Mouse (Mus musculus) megakaryocyte, embryonic 14.5 days (primary cell): ENCODE data around the gene Zbtb20. TPM values are rescaled to one million over a fixed set of nuclear protein-coding genes. Genes with fewer than 3 reads are reported as not detected.

Experiments
- H3K27me3 ChIP-seq: replicated peaks from 2 replicates; pipeline ENCODE3; 2012; ENCODE audit warnings: inconsistent platforms
- H3K36me3 ChIP-seq: replicated peaks from 2 replicates; pipeline ENCODE3; 2012; ENCODE audit warnings: low read length, inconsistent platforms, mixed read lengths
- H3K4me1 ChIP-seq: 2 replicates; pipeline ENCODE4 v1.6.1; 2012; ENCODE audit warnings: inconsistent platforms
- H3K4me3 ChIP-seq: replicated peaks from 2 replicates; pipeline ENCODE3; 2012; ENCODE audit warnings: moderate library complexity, mild to moderate bottlenecking, inconsistent platforms
- H3K9me3 ChIP-seq: 2 replicates; pipeline ENCODE4 v1.6.1; 2012; ENCODE audit warnings: inconsistent platforms
- FLI1 ChIP-seq: IDR thresholded peaks from 2 replicates; pipeline ENCODE4 v1.6.1; 2012; ENCODE audit warnings: low read length, inconsistent platforms, mixed read lengths
- GATA1 ChIP-seq: IDR thresholded peaks from 3 replicates; pipeline ENCODE4 v1.6.1; 2012; ENCODE audit warnings: mixed read lengths, low read length, inconsistent platforms, borderline replicate concordance
- polyA plus RNA-seq: library from polyadenylated mRNA; stranded (reverse); fragments of >175 nt; gene quantifications from 2 replicates; pipeline ENCODE4 v1.2.3, GENCODE M21; 2012; ENCODE audit warnings: low replicate concordance; ENCODE audit not compliant: insufficient read depth

Zbtb20 gene
- polyA plus RNA-seq, 1 experiment = 2.4 TPM

- TF ChIP-seq FLI1 (no peak), GATA1 (no peak)
- Histone ChIP-seq H3K4me1 (peaks cover 22% of the 10 kb centered on the region), H3K27me3 (no peaks in the 10 kb centered on the region), H3K36me3 (no peaks in the 10 kb centered on the region), H3K4me3 (no peak overlapping the region), H3K9me3 (no peaks in the 10 kb centered on the region)
These were observed 572.7 kb downstream of the Zbtb20 start for GRCm38 (mm10) chr16:43448141-43448981.

DNA sequence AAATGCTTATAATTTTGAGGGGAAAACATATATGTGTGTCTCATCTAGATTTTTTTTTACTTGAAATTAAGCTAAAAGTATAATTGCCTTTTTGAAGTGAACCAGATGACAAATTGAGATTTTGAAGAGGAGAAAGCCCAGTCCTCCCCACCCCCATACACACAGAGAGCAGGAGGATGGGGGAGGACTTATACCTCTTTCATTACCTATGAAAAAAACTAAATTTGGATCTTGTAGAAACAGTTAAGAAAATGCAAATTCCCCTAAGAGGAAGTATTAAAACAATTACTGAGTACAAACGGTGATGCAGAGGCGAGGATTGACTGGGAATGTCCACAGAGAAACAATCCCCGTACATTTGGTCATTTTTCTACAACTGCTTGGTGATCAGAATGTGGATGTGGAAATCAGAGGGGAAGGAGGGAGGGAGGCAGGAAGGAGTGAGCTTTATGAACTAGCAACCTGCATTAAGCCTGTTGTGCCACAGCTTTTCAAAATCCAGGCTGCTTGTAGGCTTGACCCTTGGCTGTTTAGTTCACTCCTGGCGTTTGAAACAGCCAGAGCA is 578.8 kb downstream of the Zbtb20 start:
- H3K27me3 ChIP-seq = no peaks in the 10 kb centered on the region
- no peaks in the 10 kb centered on the region for H3K4me1 ChIP-seq
- H3K9me3 ChIP-seq = no peaks in the 10 kb centered on the region
- no peaks in the 10 kb centered on the region for H3K36me3 ChIP-seq
- TF ChIP-seq GATA1 (no peak), FLI1 (no peak)
- H3K4me3 ChIP-seq = no peak overlapping the region

GRCm38 (mm10) chr16:43456446-43457172 is 580.9 kb downstream of the Zbtb20 start:
- H3K4me3 ChIP-seq = no peak overlapping the region
- no peaks in the 10 kb centered on the region for H3K36me3 ChIP-seq
- H3K9me3 ChIP-seq = no peaks in the 10 kb centered on the region
- H3K27me3 ChIP-seq = no peaks in the 10 kb centered on the region
- no peaks in the 10 kb centered on the region for H3K4me1 ChIP-seq
- no peak for TF ChIP-seq GATA1
- no peak for TF ChIP-seq FLI1

- Histone ChIP-seq H3K4me3 (no peak overlapping the region), H3K36me3 (no peaks in the 10 kb centered on the region), H3K4me1 (no peaks in the 10 kb centered on the region), H3K27me3 (no peaks in the 10 kb centered on the region), H3K9me3 (no peaks in the 10 kb centered on the region)
- no peak for TF ChIP-seq FLI1
- TF ChIP-seq GATA1 = no peak
These were observed 582.1 kb downstream of the Zbtb20 start for GRCm38 (mm10) chr16:43457814-43458213.

GRCm38 (mm10) chr16:43458726-43459223 is 583.1 kb downstream of the Zbtb20 start:
- H3K9me3 ChIP-seq = no peaks in the 10 kb centered on the region
- H3K4me3 ChIP-seq = no peak overlapping the region
- no peaks in the 10 kb centered on the region for H3K27me3 ChIP-seq
- TF ChIP-seq FLI1 = no peak
- no peak for TF ChIP-seq GATA1
- no peaks in the 10 kb centered on the region; the same call in 1 of the 2 replicates for H3K4me1 ChIP-seq
- H3K36me3 ChIP-seq = no peaks in the 10 kb centered on the region

- no peaks in the 10 kb centered on the region for H3K27me3 ChIP-seq
- no peaks in the 10 kb centered on the region; the same call in 1 of the 2 replicates for H3K4me1 ChIP-seq
- H3K9me3 ChIP-seq = no peaks in the 10 kb centered on the region
- no peak overlapping the region for H3K4me3 ChIP-seq
- no peak for TF ChIP-seq FLI1
- no peak for TF ChIP-seq GATA1
- no peaks in the 10 kb centered on the region for H3K36me3 ChIP-seq
These were observed 586.2 kb downstream of the Zbtb20 start for GRCm38 (mm10) chr16:43461745-43462378.

GRCm38 (mm10) chr16:43462470-43463455 is 587.1 kb downstream of the Zbtb20 start:
- H3K36me3 ChIP-seq = no peaks in the 10 kb centered on the region
- no peaks in the 10 kb centered on the region for H3K27me3 ChIP-seq
- H3K4me1 ChIP-seq = no peaks in the 10 kb centered on the region; the same call in 1 of the 2 replicates
- no peaks in the 10 kb centered on the region for H3K9me3 ChIP-seq
- no peak overlapping the region for H3K4me3 ChIP-seq
- no peak for TF ChIP-seq GATA1
- TF ChIP-seq FLI1 = no peak

DNA sequence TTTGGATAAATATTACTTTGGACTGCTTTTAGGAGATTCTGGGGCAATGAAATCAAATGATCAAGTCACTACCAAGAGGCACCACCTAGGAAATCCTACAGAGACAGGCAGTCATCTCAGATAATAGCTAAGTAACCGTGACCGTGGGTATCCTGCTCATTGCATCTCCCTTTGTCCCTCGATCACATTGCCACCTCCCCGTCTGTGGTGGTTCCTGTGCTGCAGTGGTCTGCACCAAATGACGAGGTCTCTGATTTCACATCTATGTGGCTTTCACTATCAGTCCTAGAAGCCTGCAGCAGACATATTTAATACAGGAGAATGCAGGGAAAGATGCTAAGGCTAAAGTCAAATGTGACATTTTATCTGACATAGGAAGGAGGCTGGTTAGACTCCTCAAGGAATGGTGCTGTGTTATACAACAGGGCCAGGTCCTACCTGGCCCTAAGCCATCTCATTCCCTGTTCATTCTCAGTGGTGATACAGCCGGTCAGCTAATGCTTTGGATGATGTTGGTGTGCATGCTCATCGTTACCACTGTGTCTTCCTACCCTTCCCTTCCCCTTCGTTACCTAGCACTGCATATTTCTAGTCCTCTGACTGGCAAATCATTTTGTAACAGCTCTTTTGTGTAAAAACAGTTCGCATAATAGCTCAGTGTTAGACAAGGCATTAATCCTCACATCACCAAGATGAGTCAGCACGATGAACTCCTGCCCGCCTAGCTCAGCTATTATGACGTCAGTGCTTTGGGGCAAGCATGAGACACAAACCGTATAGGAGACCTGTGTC is 588.2 kb downstream of the Zbtb20 start:
- Histone ChIP-seq H3K4me3 (no peak overlapping the region), H3K27me3 (no peaks in the 10 kb centered on the region), H3K36me3 (no peaks in the 10 kb centered on the region), H3K4me1 (no peaks in the 10 kb centered on the region; the same call in 1 of the 2 replicates), H3K9me3 (no peaks in the 10 kb centered on the region)
- TF ChIP-seq FLI1 (no peak), GATA1 (no peak)
